Mouse (Mus musculus): ENCODE data around the gene Pla2g2d.

GRCm38 (mm10) chr4:138816166-138816565 lies 40.6 kb downstream of the Pla2g2d start:
- TF ChIP-seq CTCF (conservative IDR thresholded peaks at IDR 0.05; ENCODE audit: insufficient read depth, insufficient read length, low read depth, low read length) (no peak), POLR2A (IDR thresholded peaks at IDR 0.05; ENCODE audit: low read depth, low read length) (no peak)
